Mouse (Mus musculus) B cell, adult 67 days (primary cell): ENCODE data around the gene Catsperg1. TPM values are rescaled to one million over a fixed set of nuclear protein-coding genes. Genes with fewer than 3 reads are reported as not detected.

Experiments used
- total RNA-seq, 2 experiments: library from RNA; stranded (reverse); gene quantifications; 4 replicates each; pipeline ENCODE4 v1.2.4; 2023

Gene Catsperg1
- total RNA-seq = 1 to 10 TPM; 2.4 to 2.8 TPM

GRCm38 (mm10) chr7:29213675-29214082 lies at the start of gene Catsperg1:
Gene Catsperg1, minus strand, starts transcription at chr7:29214035.

GRCm38 (mm10) chr7:29248261-29248841 lies 34.5 kb upstream of the Catsperg1 start, which contains the start of gene 2200002D01Rik:
Gene 2200002D01Rik, minus strand, starts transcription at chr7:29248466.

DNA sequence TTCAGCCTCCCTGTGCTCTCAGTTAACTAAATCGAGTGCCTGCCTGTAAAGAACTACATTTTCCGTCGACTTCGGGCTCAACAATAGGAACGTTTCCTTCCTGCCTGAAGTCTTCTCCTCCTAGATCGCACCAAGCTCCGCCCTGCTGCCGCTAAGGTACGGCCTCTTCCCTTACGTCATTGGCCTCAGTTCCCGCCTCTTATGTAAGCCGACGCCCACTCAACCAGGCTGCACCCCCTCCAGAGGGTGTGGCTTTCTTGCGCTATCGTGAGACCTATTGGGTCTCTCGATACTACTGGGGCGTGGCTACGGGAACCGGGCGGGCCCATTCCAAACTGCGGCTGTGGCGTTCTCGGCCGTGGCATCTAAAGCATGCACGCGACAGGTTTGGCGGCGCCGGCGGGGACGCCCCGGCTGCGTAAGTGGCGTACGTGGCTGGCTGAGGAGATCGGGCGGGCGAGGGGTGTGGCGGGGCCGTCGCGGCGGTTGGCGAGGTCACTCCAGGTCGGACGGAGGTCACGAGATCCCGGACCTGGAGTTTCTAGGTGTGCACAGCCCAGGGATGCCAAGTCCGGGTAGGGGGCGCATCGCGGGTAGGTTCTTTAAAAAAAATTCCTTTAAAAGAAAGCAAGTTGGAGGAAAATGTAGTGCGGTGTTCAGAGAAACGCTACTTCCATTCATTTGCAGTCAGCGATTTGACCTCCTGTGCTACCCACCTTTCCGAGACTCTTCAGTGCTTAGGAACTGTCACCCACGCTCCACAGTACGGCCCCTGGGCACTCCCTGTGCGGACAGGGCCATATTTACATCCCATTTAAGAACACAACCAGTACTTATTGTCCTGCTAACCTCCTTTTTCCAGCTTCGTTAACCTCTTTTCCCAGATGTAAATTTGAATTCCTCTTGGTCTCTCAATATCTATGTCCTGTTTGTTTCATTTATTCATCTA lies 24.5 kb upstream of the Catsperg1 start, which contains the start of gene Yif1b:
Gene Yif1b (plus strand): TSS at position 311 of the 949 bp plus-strand sequence.

GRCm38 (mm10) chr7:29232247-29233013 lies 18.6 kb upstream of the Catsperg1 start, which contains the start of gene Kcnk6:
Gene Kcnk6, minus strand, starts transcription at chr7:29232515.

GRCm38 (mm10) chr7:29180077-29180853 lies 33.6 kb downstream of the Catsperg1 start, which contains the start of gene Psmd8:
Gene Psmd8, minus strand, starts transcription at chr7:29180701.

DNA sequence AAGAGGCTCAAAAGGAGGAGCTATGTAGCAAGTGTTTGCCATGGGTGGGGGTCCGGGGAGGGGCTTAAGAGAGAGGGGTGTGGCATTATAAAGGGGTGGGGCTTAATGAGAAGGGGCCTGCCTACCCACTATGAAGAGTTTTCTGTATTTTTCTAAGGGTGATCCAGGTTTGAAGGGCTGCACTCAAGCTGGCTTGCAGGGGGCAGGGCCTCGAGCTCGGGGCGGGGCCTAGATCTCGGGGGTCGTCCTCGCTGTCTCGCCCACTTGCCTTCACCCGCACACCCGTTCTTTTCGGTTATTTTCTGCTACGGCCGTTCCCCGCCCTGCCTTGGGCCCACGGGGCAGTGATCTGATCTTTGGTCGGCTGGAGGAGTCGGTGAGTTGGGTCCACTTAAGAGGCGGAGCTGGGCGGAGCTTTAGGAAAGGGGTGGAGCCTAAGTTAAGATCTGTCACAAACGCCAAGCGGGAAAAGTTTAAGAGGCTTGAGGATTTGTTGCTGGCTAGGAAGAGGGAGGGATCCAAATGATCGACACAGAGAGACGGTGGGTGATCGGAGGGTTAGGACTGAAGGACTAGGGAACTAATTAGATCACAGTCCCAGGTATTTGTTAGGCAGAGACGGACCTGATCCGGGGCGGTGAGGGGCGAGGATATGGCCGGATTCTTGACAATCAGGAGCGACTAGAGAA lies 43.6 kb downstream of the Catsperg1 start, which contains the start of the genes Ggn and Spred3:
Gene Ggn (plus strand): TSS at position 145 of the 689 bp plus-strand sequence.
Gene Spred3 (minus strand): TSS at position 346 of the 689 bp plus-strand sequence.

GRCm38 (mm10) chr7:29155838-29156782 lies 57.7 kb downstream of the Catsperg1 start, which contains the start of gene Fam98c:
Gene Fam98c, minus strand, starts transcription at chr7:29156234.

DNA sequence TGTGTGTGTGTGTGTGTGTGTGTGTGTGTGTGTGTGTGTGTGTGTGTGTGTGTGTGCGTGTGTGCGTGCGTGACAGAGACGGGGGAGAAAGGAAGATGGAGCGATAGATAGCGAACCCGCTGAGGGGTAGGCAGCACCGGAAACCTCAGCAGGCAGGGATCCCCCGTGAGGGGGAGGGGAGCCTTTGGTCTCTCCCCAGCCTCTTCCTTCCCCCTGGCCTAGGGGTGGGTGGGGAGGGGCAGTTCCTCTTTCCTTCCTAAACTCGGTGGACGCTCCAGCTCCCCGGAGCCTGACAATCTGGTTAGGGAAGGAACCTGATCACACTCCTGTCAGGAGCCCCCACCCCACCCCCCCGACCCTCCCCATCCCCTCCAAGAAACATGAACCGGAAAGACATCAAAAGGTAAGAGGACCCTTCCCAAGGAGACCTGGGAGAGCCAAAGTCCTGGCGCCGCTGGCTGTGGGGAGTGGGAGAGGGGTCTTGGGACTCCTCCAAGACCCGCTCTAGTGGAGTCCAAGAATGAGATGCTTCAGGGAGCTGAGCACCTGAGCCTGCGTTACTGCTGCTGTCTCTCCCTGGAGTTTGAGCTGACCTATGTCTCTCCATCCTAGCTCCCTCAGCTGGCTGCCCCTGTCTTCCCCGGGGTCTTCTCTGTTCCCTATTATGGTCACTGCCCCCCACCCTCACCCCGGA lies 79.0 kb downstream of the Catsperg1 start, which contains the start of gene Rasgrp4:
Gene Rasgrp4 (plus strand): TSS at position 159 of the 694 bp plus-strand sequence.

Other genes starting within 250 kb of the Catsperg1 start
- 100 to 1,000 TPM; 267 to 290 TPM for gene Eif3k, start 232.2 kb downstream of the Catsperg1 start, total RNA-seq
- gene Map4k1, start 232.0 kb downstream of the Catsperg1 start, total RNA-seq = 100 to 1,000 TPM; 344 to 379 TPM
- under 1 TPM; 0.32 to 0.39 TPM for gene Ryr1, start 88.9 kb downstream of the Catsperg1 start, total RNA-seq
- gene Rasgrp4, start 79.2 kb downstream of the Catsperg1 start, total RNA-seq = 1 to 10 TPM; 4.1 to 4.4 TPM
- 10 to 100 TPM; 27.9 to 33.3 TPM for gene Fam98c, start 57.8 kb downstream of the Catsperg1 start, total RNA-seq
- not detected for gene Ggn, start 43.8 kb downstream of the Catsperg1 start, total RNA-seq
- 1 to 10 TPM; 1.5 to 1.7 TPM for gene Spred3, start 43.6 kb downstream of the Catsperg1 start, total RNA-seq
- 100 to 1,000 TPM; 197 to 231 TPM for gene Psmd8, start 33.3 kb downstream of the Catsperg1 start, total RNA-seq
- 1 to 10 TPM; 1.4 to 1.9 TPM for gene Kcnk6, start 18.5 kb upstream of the Catsperg1 start, total RNA-seq
- 10 to 100 TPM; 22.3 to 24.6 TPM for gene Yif1b, start 24.3 kb upstream of the Catsperg1 start, total RNA-seq
- 1 to 10 TPM; 3.2 to 3.5 TPM for gene 2200002D01Rik, start 34.4 kb upstream of the Catsperg1 start, total RNA-seq
- gene Spint2, start 67.9 kb upstream of the Catsperg1 start, total RNA-seq = 10 to 100 TPM; 38.6 to 45.2 TPM
- not detected for gene Ppp1r14a, start 75.3 kb upstream of the Catsperg1 start, total RNA-seq
- gene Dpf1, start 89.9 kb upstream of the Catsperg1 start, total RNA-seq = 1 to 10 TPM in 1 of 2 experiments, not detected in 1; 1.0 TPM